In genomic region chr2:29151941-29152340, GRCm38 (mm10) we compare ENCODE assay signal across 27 mouse cellular contexts.
"Had no signal": no experiment of that assay in that cellular context is flagged by ENCODE, and none has a peak within 500 bp of the region (broad histone marks: within the 10 kb centered on the region; RNA-seq: fewer than 3 reads in every experiment).

No protein-coding gene starts in this region.

- H3K4me2 ChIP-seq: heart, embryonic 12.5 days; hindbrain, embryonic 12.5 days; hindbrain, embryonic 14.5 days; intestine, embryonic 15.5 days; kidney, embryonic 15.5 days; limb, embryonic 13.5 days; limb, embryonic 15.5 days; liver, embryonic 12.5 days had no signal

- H3K4me1 ChIP-seq: heart, embryonic 10.5 days; heart, embryonic 12.5 days; hindbrain, embryonic 12.5 days; intestine, embryonic 15.5 days; kidney, embryonic 15.5 days; limb, embryonic 13.5 days; limb, embryonic 15.5 days; liver, embryonic 12.5 days had no signal

- H3K27ac ChIP-seq: heart, embryonic 10.5 days; hindbrain, embryonic 10.5 days; hindbrain, embryonic 12.5 days; hindbrain, embryonic 14.5 days; intestine, embryonic 15.5 days; kidney, embryonic 15.5 days; kidney, postnatal 0 days; limb, embryonic 13.5 days; limb, embryonic 15.5 days; liver, embryonic 12.5 days; liver, embryonic 14.5 days had no signal

- H3K4me3 ChIP-seq: heart, embryonic 10.5 days; heart, embryonic 12.5 days; hindbrain, embryonic 10.5 days; hindbrain, embryonic 12.5 days; intestine, embryonic 15.5 days; kidney, embryonic 15.5 days; limb, embryonic 13.5 days; limb, embryonic 15.5 days; liver, embryonic 12.5 days had no signal

- ATAC-seq: hindbrain, embryonic 16.5 days; inflammation-experienced regulatory T-cells, adult 6 months; intestine, embryonic 15.5 days; intestine, postnatal 0 days; liver, embryonic 12.5 days had no signal

- H3K9ac ChIP-seq: heart, embryonic 12.5 days; hindbrain, embryonic 12.5 days; hindbrain, embryonic 14.5 days; intestine, embryonic 15.5 days; kidney, embryonic 15.5 days; limb, embryonic 13.5 days; limb, embryonic 15.5 days; liver, embryonic 12.5 days; liver, embryonic 14.5 days had no signal

- H3K9me3 ChIP-seq: heart, embryonic 10.5 days; heart, embryonic 12.5 days; hindbrain, embryonic 10.5 days; hindbrain, embryonic 12.5 days; intestine, embryonic 15.5 days; kidney, embryonic 15.5 days; limb, embryonic 13.5 days; limb, embryonic 15.5 days; liver, embryonic 12.5 days had no signal

- H3K27me3 ChIP-seq: heart, embryonic 12.5 days; hindbrain, embryonic 12.5 days; intestine, embryonic 15.5 days; kidney, embryonic 15.5 days; limb, embryonic 13.5 days; limb, embryonic 15.5 days; liver, embryonic 12.5 days had no signal

- DNase-seq: gastrocnemius, postnatal 10 days; gastrocnemius, postnatal 25 days; heart, adult 18-20 months; heart, postnatal 10 days; heart, postnatal 4 days; kidney, adult 2 months; kidney, adult 9 months; kidney, postnatal 14 days; kidney, postnatal 36 days; layer of hippocampus, adult 9-11 months; layer of hippocampus, postnatal 36 days; left cerebral cortex, postnatal 4 days had no signal
